Mouse (Mus musculus) neural tube, embryonic 14.5 days (tissue): Measurements from ENCODE around the gene Atf3. TPM values are rescaled to one million over a fixed set of nuclear protein-coding genes. Genes with fewer than 3 reads are reported as not detected.
A peak's percentile ranks its signal among the peaks of the same experiment; 100 is the strongest.

Experiments used
- ATAC-seq: fragments of 200-750 bp; cut with Nextera tagmentation; 2 replicates; pipeline ENCODE4 v1.8.0; 2017; ENCODE audit warnings: low read depth, mild to moderate bottlenecking, moderate TSS enrichment, moderate library complexity
- H3K27ac ChIP-seq: fragments of 300-500 bp; sonication (generic); 2 replicates; pipeline ENCODE4 v1.5.1; 2014; ENCODE audit warnings: low read depth, mild to moderate bottlenecking, control low read depth, low read length, moderate library complexity, mixed read lengths
- H3K27me3 ChIP-seq: fragments of 300-500 bp; sonication (generic); 2 replicates; pipeline ENCODE4 v1.6.1; 2014; ENCODE audit warnings: low read length; ENCODE audit not compliant: control insufficient read depth, insufficient read depth
- H3K36me3 ChIP-seq: fragments of 300-500 bp; sonication (generic); 2 replicates; pipeline ENCODE4 v1.6.1; 2014; ENCODE audit warnings: low read length, mixed read lengths; ENCODE audit not compliant: control insufficient read depth, insufficient read depth
- H3K4me1 ChIP-seq: fragments of 300-500 bp; sonication (generic); 2 replicates; pipeline ENCODE4 v1.6.1; 2014; ENCODE audit warnings: low read length; ENCODE audit not compliant: control insufficient read depth, insufficient read depth
- H3K4me2 ChIP-seq: fragments of 300-500 bp; sonication (generic); 2 replicates; pipeline ENCODE4 v1.6.1; 2014; ENCODE audit warnings: mild to moderate bottlenecking, low read depth, low read length, control low read depth
- H3K4me3 ChIP-seq: fragments of 300-500 bp; sonication (generic); 2 replicates; pipeline ENCODE4 v1.5.1; 2014; ENCODE audit warnings: low read depth, low read length, control low read depth, mixed read lengths
- H3K9ac ChIP-seq: fragments of 300-500 bp; sonication (generic); replicated peaks from 2 replicates; pipeline ENCODE4 v1.6.1; 2014; ENCODE audit warnings: low read depth, mild to moderate bottlenecking, control low read depth, low read length, mixed read lengths
- H3K9me3 ChIP-seq: fragments of 300-500 bp; sonication (generic); 2 replicates; pipeline ENCODE4 v1.6.1; 2016; ENCODE audit warnings: low read length; ENCODE audit not compliant: control insufficient read depth
- WGBS: fragments of 180-500 bp; shearing (Covaris S2); extraction: QIAGEN DNeasy Blood & Tissue Kit; methylation state at CpG from one replicate; pipeline ENCODE4 v1.1.7; 2014; 5-methylcytosine and 5-hydroxymethylcytosine counted together
- polyA plus RNA-seq: library from polyadenylated mRNA; unstranded; fragments of >200 nt; fragmentation: Nextera tagmentation; extraction: Ambion mirVana; gene quantifications from 2 replicates; pipeline ENCODE4 v1.2.1, GENCODE M21; 2014

The Atf3 gene
- polyA plus RNA-seq, 1 experiment from 2014 or later: 0.66 TPM

- H3K27me3 ChIP-seq: no peaks in the 10 kb centered on the region
- no peak overlapping the region for H3K9ac ChIP-seq
- no peak for ATAC-seq
- H3K4me2 ChIP-seq: no peak overlapping the region
- no peaks in the 10 kb centered on the region for H3K36me3 ChIP-seq
- H3K27ac ChIP-seq: no peak overlapping the region
- H3K4me1 ChIP-seq: no peaks in the 10 kb centered on the region
- no peaks in the 10 kb centered on the region for H3K9me3 ChIP-seq
- no peak overlapping the region for H3K4me3 ChIP-seq
- WGBS: 84% methylated on average over 5 of the region's 5 CpGs
Observed at GRCm38 (mm10) chr1:191132240-191132639, 85.6 kb downstream of the Atf3 start.

- ATAC-seq: no peak
- H3K27me3 ChIP-seq: no peaks in the 10 kb centered on the region
- 94% methylated on average over 2 of the region's 2 CpGs for WGBS
Observed at GRCm38 (mm10) chr1:191131692-191132091, 86.1 kb downstream of the Atf3 start.

GRCm38 (mm10) chr1:191125811-191126638 lies 91.8 kb downstream of the Atf3 start:
- 17% methylated on average over 38 of the region's 38 CpGs for WGBS
- 0 out of 2 replicates have a peak, but pooled peaks have one; percentile 24 for ATAC-seq
- no peak overlapping the region for H3K4me3 ChIP-seq
- no peaks in the 10 kb centered on the region for H3K36me3 ChIP-seq
- H3K9me3 ChIP-seq: no peaks in the 10 kb centered on the region
- H3K4me2 ChIP-seq: peak overlapping the region; percentile 43
- no peak overlapping the region for H3K9ac ChIP-seq
- no peaks in the 10 kb centered on the region for H3K27me3 ChIP-seq
- no peak overlapping the region for H3K27ac ChIP-seq
- no peaks in the 10 kb centered on the region for H3K4me1 ChIP-seq

More at GRCm38 (mm10) chr1:191131692-191132091, 86.1 kb downstream of the Atf3 start:
- H3K9me3 ChIP-seq: no peaks in the 10 kb centered on the region
- H3K4me3 ChIP-seq: no peak overlapping the region
- no peaks in the 10 kb centered on the region for H3K4me1 ChIP-seq
- no peaks in the 10 kb centered on the region for H3K36me3 ChIP-seq
- H3K9ac ChIP-seq: no peak overlapping the region
- H3K4me2 ChIP-seq: no peak overlapping the region
- no peak overlapping the region for H3K27ac ChIP-seq

GRCm38 (mm10) chr1:191124288-191124687 lies 93.6 kb downstream of the Atf3 start:
- no peak for ATAC-seq
- Histone ChIP-seq H3K4me2 (no peak overlapping the region), H3K4me1 (no peaks in the 10 kb centered on the region), H3K9me3 (no peaks in the 10 kb centered on the region), H3K4me3 (no peak overlapping the region), H3K27ac (no peak overlapping the region), H3K27me3 (no peaks in the 10 kb centered on the region), H3K9ac (no peak overlapping the region), H3K36me3 (no peaks in the 10 kb centered on the region)
- WGBS: 70% methylated on average over 4 of the region's 4 CpGs

GRCm38 (mm10) chr1:191123696-191124095 lies 94.1 kb downstream of the Atf3 start:
- H3K27ac ChIP-seq: no peak overlapping the region
- H3K27me3 ChIP-seq: no peaks in the 10 kb centered on the region
- H3K4me1 ChIP-seq: no peaks in the 10 kb centered on the region
- H3K36me3 ChIP-seq: no peaks in the 10 kb centered on the region
- 88% methylated on average over 2 of the region's 2 CpGs for WGBS
- H3K9me3 ChIP-seq: no peaks in the 10 kb centered on the region
- no peak for ATAC-seq
- H3K9ac ChIP-seq: no peak overlapping the region
- H3K4me3 ChIP-seq: no peak overlapping the region
- H3K4me2 ChIP-seq: no peak overlapping the region

- Histone ChIP-seq H3K27me3 (no peaks in the 10 kb centered on the region), H3K4me3 (no peak overlapping the region), H3K9me3 (no peaks in the 10 kb centered on the region), H3K36me3 (no peaks in the 10 kb centered on the region), H3K4me2 (no peak overlapping the region), H3K9ac (no peak overlapping the region), H3K4me1 (no peaks in the 10 kb centered on the region), H3K27ac (no peak overlapping the region)
- WGBS: 65% methylated on average over 3 of the region's 3 CpGs
- no peak for ATAC-seq
Observed at GRCm38 (mm10) chr1:191122744-191123143, 95.1 kb downstream of the Atf3 start.

Other genes with a start within 250 kb of the Atf3 start
- 118 and 125 TPM in 2 replicates for gene Vash2, start 238.7 kb downstream of the Atf3 start, polyA plus RNA-seq
- 12.1 and 12.3 TPM in 2 replicates for gene Flvcr1, start 191.9 kb downstream of the Atf3 start, polyA plus RNA-seq
- gene Spata45, start 181.4 kb downstream of the Atf3 start, polyA plus RNA-seq: not detected in 2 replicates
- 18.3 and 19.9 TPM in 2 replicates for gene Tatdn3, start 155.1 kb downstream of the Atf3 start, polyA plus RNA-seq
- gene Nsl1, start 155.0 kb downstream of the Atf3 start, polyA plus RNA-seq: 2.8 and 3.7 TPM in 2 replicates
- gene Batf3, start 120.2 kb downstream of the Atf3 start, polyA plus RNA-seq: 2.1 and 2.2 TPM in 2 replicates
- gene Fam71a, start 53.2 kb downstream of the Atf3 start, polyA plus RNA-seq: not detected in 2 replicates
- 136 and 167 TPM in 2 replicates for gene Nenf, start 100.2 kb upstream of the Atf3 start, polyA plus RNA-seq
- gene Tmem206, start 107.9 kb upstream of the Atf3 start, polyA plus RNA-seq: 36.5 and 37.9 TPM in 2 replicates
- gene Ppp2r5a, start 185.2 kb upstream of the Atf3 start, polyA plus RNA-seq: 6.9 and 9.4 TPM in 2 replicates